Mouse (Mus musculus) adrenal gland, adult 2 months (tissue): ENCODE measurements around the gene Lyz2. TPM values are rescaled to one million over a fixed set of nuclear protein-coding genes. Genes with fewer than 3 reads are reported as not detected.
"Not testable (repeated sequence)": the region's sequence is repeated elsewhere in the genome, so short reads cannot be mapped to it uniquely, and the experiment has no call there.

Experiments
- DNase-seq: peaks from one replicate; pipeline ENCODE4 v3.0.0; 2021
- polyA plus RNA-seq: library from polyadenylated mRNA; depleted of rRNA; stranded (reverse); fragments of >200 nt; gene quantifications from 2 replicates; pipeline ENCODE4 v1.2.3, GENCODE M21; 2012; rRNA removed
- total RNA-seq, 2 experiments: library from RNA; stranded (reverse); gene quantifications; 2 replicates each; pipeline ENCODE4 v1.2.3; 2021

Lyz2 gene
- total and polyA plus RNA-seq, 3 experiments = 61.9 to 168 (median 158) TPM

DNA sequence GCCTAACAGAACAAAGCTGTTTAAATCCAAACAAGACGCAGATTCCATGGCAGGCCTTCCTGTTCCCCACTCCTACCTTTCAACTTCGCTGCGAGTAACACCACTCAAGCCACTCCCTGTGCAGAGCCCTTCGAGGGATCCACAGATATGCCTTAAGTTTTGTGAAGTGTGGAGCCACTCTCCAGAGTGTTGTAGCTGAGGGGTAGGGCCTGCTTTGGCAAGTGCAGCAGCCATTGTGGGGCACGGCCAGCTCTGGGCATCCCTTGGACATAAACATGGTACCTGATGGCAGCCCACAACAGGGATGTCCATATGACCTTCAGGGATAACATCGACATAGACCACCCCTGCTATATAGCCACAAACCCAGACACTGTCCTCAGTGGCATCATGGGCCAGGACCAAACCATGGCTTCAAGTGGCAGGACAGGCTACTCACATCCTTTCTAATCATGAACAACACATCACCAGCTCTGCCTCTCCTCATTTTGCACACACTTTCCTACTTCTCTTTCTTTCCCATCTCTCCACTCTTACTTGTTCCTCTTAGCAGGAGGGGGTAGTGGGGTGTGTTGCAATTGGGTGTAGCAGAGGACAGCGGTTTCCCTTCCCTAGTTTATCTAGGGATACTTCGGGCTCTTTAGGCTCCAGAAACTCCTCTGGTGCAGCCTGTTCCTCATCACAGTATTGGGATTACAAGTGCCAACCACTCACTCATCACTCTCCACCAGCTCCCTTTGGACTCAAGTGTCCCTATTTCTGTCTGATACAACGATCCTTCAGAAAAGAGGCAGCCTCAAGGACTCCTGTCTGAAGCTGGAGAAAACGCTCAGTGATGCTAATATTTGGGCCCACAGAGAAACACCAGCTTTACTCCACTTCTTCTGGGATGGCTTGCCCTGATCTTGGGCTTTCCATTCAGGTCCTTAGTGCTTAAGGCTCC lies 2.7 kb upstream of the Lyz2 start:
- no peak for DNase-seq

DNA sequence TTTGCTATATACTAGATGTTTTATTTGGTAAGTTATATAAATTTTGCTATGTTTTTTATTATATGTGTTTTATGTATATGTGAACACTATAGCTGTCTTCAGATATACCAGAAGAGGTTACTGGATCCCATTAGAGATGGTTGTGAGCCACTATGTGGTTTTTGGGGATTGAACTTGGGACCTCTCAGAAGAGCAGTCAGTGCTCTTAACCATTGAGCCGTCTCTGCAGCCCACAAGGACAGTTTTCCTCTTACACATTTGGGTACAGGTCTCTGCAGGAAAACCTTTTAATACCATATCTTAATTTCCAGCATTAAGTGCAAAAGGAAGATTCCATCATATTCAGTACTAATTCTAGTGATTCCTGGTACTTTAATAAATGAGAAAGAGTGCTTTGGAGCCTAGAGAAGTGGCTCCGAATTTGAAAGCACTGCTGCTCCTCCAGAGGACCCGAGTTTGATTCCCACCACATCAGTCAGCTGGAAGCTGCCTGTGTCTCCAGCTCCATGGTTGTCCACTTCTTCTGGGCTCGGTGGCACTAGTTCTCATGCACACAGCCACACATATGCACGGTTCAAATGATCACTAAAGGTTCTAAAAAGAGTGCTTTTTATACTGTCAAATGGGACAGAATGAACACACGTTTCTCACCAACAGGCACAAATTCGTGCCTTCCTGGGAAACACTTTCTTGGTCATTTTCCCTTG lies 1.9 kb upstream of the Lyz2 start:
- no peak for DNase-seq

GRCm38 (mm10) chr10:117283196-117283595 lies 1.1 kb upstream of the Lyz2 start:
- not testable (repeated sequence) for DNase-seq

- DNase-seq = no peak
Observed at GRCm38 (mm10) chr10:117282551-117282950, 430 bp upstream of the Lyz2 start.

- DNase-seq = no peak
Observed at GRCm38 (mm10) chr10:117281381-117281920, 670 bp downstream of the Lyz2 start.

- DNase-seq = no peak
Observed at GRCm38 (mm10) chr10:117280000-117280399, 2.1 kb downstream of the Lyz2 start.

DNA sequence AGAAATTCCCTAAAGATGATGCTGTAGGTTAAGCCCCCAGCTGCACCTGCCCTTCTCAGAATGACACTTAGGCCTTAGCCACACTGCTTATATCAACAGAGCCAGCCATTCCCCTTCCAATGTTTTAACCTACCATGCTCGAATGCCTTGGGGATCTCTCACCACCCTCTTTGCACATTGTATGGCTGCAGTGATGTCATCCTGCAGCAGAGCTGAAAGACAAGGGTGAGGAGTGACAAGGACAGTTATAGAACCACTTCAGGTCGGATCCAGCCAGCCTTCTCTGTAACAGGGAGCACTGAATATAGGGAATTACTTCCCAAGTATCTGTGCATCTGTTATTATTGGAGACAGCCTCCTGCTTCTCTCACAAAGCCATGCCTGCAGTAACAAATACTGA lies 3.6 kb downstream of the Lyz2 start:
- not testable (repeated sequence) for DNase-seq

GRCm38 (mm10) chr10:117277779-117278178 lies 4.3 kb downstream of the Lyz2 start:
- DNase-seq = not testable (repeated sequence)

- no peak for DNase-seq
Observed at GRCm38 (mm10) chr10:117275681-117276369, 6.3 kb downstream of the Lyz2 start.

GRCm38 (mm10) chr10:117274645-117275044 lies 7.5 kb downstream of the Lyz2 start:
- not testable (repeated sequence) for DNase-seq

DNA sequence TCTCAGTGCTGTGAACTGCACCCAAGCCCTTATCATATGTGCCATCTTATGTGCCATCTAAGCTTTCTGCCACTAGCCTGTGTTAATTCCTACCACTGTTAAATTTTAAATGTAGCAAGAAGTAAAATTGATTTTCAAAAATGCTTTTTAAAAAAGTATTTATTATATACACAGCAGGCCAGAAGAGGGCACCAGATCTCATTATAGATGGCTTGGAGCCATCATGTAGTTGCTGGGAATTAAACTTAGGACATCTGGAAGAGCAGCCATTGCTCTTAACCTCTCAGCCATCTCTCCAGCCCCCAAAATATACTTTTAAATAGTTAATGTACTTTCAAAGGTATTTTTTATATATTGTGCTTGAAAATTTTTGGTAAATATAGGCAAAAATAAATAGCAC lies 10.1 kb downstream of the Lyz2 start:
- DNase-seq = no peak

DNA sequence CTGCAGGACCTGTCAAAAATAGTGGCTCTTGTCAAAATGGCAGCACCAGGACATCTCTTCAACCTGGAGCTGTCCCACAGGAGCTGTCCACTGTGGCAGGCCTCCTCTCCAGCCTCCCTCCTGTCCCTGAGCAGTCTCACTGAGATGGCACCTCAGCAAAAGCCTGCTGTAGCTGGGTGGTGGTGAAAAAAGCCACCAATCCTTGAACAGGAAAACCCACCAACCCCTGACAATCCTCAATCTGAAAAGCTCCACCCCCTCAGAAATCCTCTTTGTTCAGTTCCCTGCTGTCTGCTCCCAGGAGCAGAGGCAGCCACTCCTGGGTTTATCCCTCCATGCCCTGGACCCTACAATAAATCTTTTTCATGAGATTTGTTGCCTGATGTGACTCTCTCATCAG lies 22.3 kb downstream of the Lyz2 start:
- DNase-seq = no peak

GRCm38 (mm10) chr10:117238603-117239002 lies 43.5 kb downstream of the Lyz2 start, which contains the start of gene 9530003J23Rik:
TSS of gene 9530003J23Rik (minus strand) at chr10:117238703.
- DNase-seq = no peak

DNA sequence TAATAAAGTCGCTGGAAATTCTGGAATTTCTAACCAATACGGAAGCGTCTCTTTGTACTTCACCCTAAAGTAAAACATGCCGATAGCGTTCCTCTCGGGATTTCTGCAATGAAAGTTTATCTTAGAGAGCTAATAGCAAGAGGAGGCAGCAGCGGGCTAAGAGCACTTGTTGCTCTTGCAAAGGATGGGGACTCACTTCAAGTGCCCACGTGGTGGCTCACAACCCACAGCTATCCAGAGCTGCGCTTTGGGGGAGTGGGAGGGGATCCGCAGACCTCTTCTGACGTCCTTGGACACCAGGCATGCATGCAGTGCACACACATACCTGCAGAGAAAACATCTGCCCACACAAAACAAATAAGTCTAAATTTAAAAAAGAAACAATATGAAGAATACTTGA lies 46.3 kb downstream of the Lyz2 start:
- DNase-seq = no peak

GRCm38 (mm10) chr10:117234825-117235224 lies 47.3 kb downstream of the Lyz2 start:
- no peak for DNase-seq

DNA sequence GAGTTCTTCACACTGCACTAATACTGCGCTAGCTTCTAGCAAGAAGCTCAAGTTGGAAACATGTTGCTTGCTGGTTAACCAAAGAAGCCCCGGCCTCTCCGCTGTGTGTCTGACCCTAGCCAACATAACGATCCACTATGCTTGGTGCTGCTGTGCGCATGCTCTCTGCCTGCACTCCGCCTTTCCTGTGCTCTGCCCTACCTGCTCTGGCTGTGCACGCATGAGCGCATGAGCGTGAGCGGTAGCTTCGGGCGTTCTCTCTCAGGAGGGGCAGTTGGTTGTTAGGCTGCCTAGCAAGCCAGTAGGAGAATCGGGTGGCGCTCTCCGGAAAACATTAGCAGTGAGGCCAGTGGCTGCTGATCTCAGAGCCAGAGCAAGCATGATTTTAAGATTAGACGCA lies 52.3 kb downstream of the Lyz2 start:
- no peak for DNase-seq

Other genes with a start within 250 kb of the Lyz2 start
- not detected for gene Lrrc10, start 237.0 kb downstream of the Lyz2 start, total RNA-seq
- not detected in 2 replicates for gene Lrrc10, start 237.0 kb downstream of the Lyz2 start, polyA plus RNA-seq
- gene Cct2, start 218.5 kb downstream of the Lyz2 start, total RNA-seq = 100 to 1,000 TPM; 217 to 230 TPM
- 17.6 and 21.5 TPM in 2 replicates for gene Cct2, start 218.5 kb downstream of the Lyz2 start, polyA plus RNA-seq
- gene Frs2, start 133.8 kb downstream of the Lyz2 start, total RNA-seq = 10 to 100 TPM; 21.4 to 28.1 TPM
- 4.6 and 5.6 TPM in 2 replicates for gene Frs2, start 133.8 kb downstream of the Lyz2 start, polyA plus RNA-seq
- gene Yeats4, start 57.8 kb downstream of the Lyz2 start, total RNA-seq = 10 to 100 TPM; 43.0 to 47.3 TPM
- gene Yeats4, start 57.8 kb downstream of the Lyz2 start, polyA plus RNA-seq = 29.1 and 35.7 TPM in 2 replicates
- gene 9530003J23Rik, start 43.6 kb downstream of the Lyz2 start, total RNA-seq = not detected
- not detected in 2 replicates for gene 9530003J23Rik, start 43.6 kb downstream of the Lyz2 start, polyA plus RNA-seq
- 10 to 100 TPM; 12.3 to 22.2 TPM for gene Lyz1, start 10.5 kb upstream of the Lyz2 start, total RNA-seq
- 1.5 and 1.7 TPM in 2 replicates for gene Lyz1, start 10.5 kb upstream of the Lyz2 start, polyA plus RNA-seq
- 10 to 100 TPM; 49.8 to 72.7 TPM for gene Cpsf6, start 97.7 kb upstream of the Lyz2 start, total RNA-seq
- 62.5 and 78.5 TPM in 2 replicates for gene Cpsf6, start 97.7 kb upstream of the Lyz2 start, polyA plus RNA-seq